Mouse (Mus musculus) hindbrain, embryonic 14.5 days (tissue): ENCODE measurements at regions not wholly inside any gene's neighbourhood (a gene's known extent, or its start where the extent isn't known, plus 50 kb on each side); places are given as distances from the start of the nearest gene placed in this dataset.
A peak's percentile ranks its signal among the peaks of the same experiment; 100 is the strongest.

Source experiments
- ATAC-seq: fragments of 200-750 bp; cut with Nextera tagmentation; 2 replicates; pipeline ENCODE4 v1.8.0; 2017; ENCODE audit warnings: moderate number of reproducible peaks, mild to moderate bottlenecking, moderate TSS enrichment, moderate library complexity; ENCODE audit not compliant: low FRiP score
- DNase-seq: peaks from one replicate; pipeline ENCODE4 v3.0.0-alpha.2; 2015; ENCODE audit warnings: low spot score
- H3K27ac ChIP-seq: fragments of 300-500 bp; sonication (generic); 2 replicates; pipeline ENCODE4 v1.5.1; 2014; ENCODE audit warnings: mild to moderate bottlenecking, moderate library complexity
- H3K27me3 ChIP-seq: fragments of 300-500 bp; sonication (generic); 2 replicates; pipeline ENCODE4 v1.6.1; 2014; ENCODE audit warnings: mild to moderate bottlenecking, low read length, mixed read lengths; ENCODE audit not compliant: control insufficient read depth, insufficient read depth
- H3K36me3 ChIP-seq: fragments of 300-500 bp; sonication (generic); replicated peaks from 2 replicates; pipeline ENCODE4 v1.6.1; 2014; ENCODE audit not compliant: control insufficient read depth, insufficient read depth
- H3K4me1 ChIP-seq: fragments of 300-500 bp; sonication (generic); replicated peaks from 2 replicates; pipeline ENCODE4 v1.6.1; 2014; ENCODE audit warnings: antibody characterized with exemption, low read length, mixed read lengths; ENCODE audit not compliant: control insufficient read depth, insufficient read depth
- H3K4me2 ChIP-seq: fragments of 300-500 bp; sonication (generic); replicated peaks from 2 replicates; pipeline ENCODE4 v1.6.1; 2014; ENCODE audit warnings: mild to moderate bottlenecking, moderate library complexity
- H3K4me3 ChIP-seq: fragments of 300-500 bp; sonication (generic); replicated peaks from 2 replicates; pipeline ENCODE4 v1.5.1; 2014; ENCODE audit warnings: mild to moderate bottlenecking, low read length
- H3K9ac ChIP-seq: fragments of 300-500 bp; sonication (generic); 2 replicates; pipeline ENCODE4 v1.6.1; 2014
- H3K9me3 ChIP-seq: fragments of 300-500 bp; sonication (generic); 2 replicates; pipeline ENCODE4 v1.6.1; 2016; ENCODE audit warnings: low read length; ENCODE audit not compliant: control insufficient read depth
- WGBS: fragments of 180-500 bp; shearing (Covaris S2); extraction: QIAGEN DNeasy Blood & Tissue Kit; methylation state at CpG from one replicate; pipeline ENCODE4 v1.1.7; 2014; 5-methylcytosine and 5-hydroxymethylcytosine counted together

DNA sequence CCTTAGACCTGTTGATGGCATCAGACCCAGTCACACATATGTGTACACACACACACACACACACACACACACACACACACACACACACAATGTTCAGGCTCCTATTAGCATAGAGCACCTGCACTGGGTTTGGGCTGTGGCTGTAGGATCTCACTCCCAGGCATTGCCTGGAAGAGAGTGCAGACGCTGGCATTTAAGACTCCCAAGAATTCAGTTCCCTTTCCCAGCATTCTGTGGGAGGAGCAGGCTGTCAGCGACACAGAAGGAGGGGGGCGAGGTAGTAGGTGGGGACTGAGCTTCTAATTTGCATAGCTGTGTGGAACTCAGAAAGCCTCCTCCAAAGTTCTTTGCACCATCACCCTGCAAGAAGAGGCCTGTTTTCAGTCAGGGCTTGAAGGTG is 374.2 kb upstream of the Fam49b start:
- ATAC-seq = no peak

DNA sequence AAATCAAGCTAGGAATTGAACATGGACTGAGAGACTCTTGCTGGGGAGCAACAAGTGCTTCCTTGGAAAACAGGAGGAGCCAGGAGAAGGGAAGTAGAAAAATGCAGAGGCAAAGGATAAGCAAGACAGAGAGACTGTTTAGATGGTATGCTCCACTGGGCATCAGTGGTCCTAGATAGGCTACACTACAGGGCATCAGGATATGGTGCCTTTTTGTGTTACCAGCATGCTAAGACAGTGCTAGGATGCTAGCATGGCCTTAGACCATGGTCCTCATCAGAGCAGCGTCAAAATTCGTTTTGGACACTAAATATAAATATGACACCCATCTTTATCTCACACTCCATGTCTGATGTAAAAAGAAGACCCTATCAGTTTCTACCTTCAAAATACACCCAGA is 374.6 kb upstream of the Fam49b start:
- WGBS = 94% methylated on average over 2 of the region's 2 CpGs
- no peaks in the 10 kb centered on the region for H3K9me3 ChIP-seq
- ATAC-seq (no peak), DNase-seq (no peak)
- no peak overlapping the region for H3K4me3 ChIP-seq
- H3K36me3 ChIP-seq = no peaks in the 10 kb centered on the region
- H3K4me2 ChIP-seq = no peak overlapping the region
- no peak overlapping the region for H3K27ac ChIP-seq
- H3K27me3 ChIP-seq = no peaks in the 10 kb centered on the region
- H3K9ac ChIP-seq = no peak overlapping the region
- no peaks in the 10 kb centered on the region for H3K4me1 ChIP-seq

More for the DNA sequence above, 374.2 kb upstream of the Fam49b start:
- Histone ChIP-seq H3K9ac (no peak overlapping the region), H3K4me2 (no peak overlapping the region), H3K4me3 (no peak overlapping the region), H3K9me3 (no peaks in the 10 kb centered on the region), H3K27me3 (no peaks in the 10 kb centered on the region), H3K4me1 (no peaks in the 10 kb centered on the region), H3K27ac (no peak overlapping the region), H3K36me3 (no peaks in the 10 kb centered on the region)
- WGBS = 2% methylated on average over 2 of the region's 3 CpGs
- DNase-seq = no peak

DNA sequence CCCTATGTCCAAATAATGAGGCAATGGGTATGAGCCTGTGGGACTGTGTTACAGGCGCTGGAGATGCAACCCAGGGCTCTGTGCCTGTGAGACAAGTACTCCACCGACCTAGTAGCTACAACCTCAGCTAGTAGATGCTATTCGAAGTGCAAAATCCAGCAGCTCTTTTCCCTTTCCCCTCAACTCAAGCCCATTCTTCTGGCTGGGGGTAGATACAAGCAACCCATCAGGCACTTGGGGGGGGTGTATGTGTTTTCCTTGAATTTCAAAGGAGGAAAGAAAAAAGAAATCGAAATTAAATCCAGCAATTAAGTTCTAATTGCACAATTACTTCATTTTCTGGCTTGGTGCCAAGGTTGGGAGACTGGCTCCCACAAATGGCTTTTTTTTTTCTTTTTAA is 372.4 kb upstream of the Gm21798 start:
- ATAC-seq = no peak
- WGBS = 68% methylated on average over 4 of the region's 4 CpGs
- H3K4me3 ChIP-seq = no peak overlapping the region
- no peak for DNase-seq
- no peaks in the 10 kb centered on the region for H3K9me3 ChIP-seq
- no peak overlapping the region for H3K9ac ChIP-seq
- H3K4me2 ChIP-seq = no peak overlapping the region
- H3K27me3 ChIP-seq = no peaks in the 10 kb centered on the region
- H3K36me3 ChIP-seq = no peaks in the 10 kb centered on the region
- H3K27ac ChIP-seq = no peak overlapping the region
- no peaks in the 10 kb centered on the region for H3K4me1 ChIP-seq

DNA sequence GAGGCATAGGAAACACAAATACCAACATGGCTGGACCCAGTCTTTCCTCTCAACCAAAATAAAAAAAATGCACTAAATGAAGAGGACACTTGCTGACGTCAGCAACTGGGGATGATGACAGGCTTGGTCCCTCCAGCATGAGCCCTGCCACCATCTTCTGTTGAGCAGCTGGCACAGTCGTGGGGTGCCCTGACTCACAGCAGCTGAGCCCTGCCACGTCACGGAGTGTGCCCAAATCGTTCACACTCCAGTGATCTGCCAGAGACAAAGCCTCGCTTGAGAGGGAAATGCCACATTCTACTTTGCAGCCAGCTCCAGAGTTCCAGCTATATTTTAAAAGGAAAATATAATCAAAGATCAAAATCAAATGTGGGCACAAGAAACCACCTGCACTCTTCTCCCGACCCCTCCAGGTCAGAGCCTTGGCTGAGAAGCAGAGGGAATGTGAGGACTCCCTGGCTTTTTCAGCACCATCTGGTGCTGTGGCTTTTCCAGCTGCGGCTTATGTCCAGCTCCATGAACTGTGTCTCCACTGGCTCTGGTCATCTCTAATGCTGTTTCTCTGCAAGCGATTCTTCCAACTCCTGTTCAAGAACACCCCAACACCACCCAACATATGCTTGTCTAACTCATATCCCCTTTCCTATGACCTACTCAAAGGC is 371.0 kb upstream of the Gm21798 start:
- ATAC-seq = peak; percentile 86
- H3K4me3 ChIP-seq = no peak overlapping the region
- H3K9ac ChIP-seq = no peak overlapping the region
- no peak overlapping the region for H3K4me2 ChIP-seq
- 54% methylated on average over 9 of the region's 9 CpGs for WGBS
- no peaks in the 10 kb centered on the region for H3K9me3 ChIP-seq
- peak; percentile 45 for DNase-seq
- H3K36me3 ChIP-seq = no peaks in the 10 kb centered on the region
- H3K4me1 ChIP-seq = no peaks in the 10 kb centered on the region
- H3K27me3 ChIP-seq = no peaks in the 10 kb centered on the region
- H3K27ac ChIP-seq = no peak overlapping the region

DNA sequence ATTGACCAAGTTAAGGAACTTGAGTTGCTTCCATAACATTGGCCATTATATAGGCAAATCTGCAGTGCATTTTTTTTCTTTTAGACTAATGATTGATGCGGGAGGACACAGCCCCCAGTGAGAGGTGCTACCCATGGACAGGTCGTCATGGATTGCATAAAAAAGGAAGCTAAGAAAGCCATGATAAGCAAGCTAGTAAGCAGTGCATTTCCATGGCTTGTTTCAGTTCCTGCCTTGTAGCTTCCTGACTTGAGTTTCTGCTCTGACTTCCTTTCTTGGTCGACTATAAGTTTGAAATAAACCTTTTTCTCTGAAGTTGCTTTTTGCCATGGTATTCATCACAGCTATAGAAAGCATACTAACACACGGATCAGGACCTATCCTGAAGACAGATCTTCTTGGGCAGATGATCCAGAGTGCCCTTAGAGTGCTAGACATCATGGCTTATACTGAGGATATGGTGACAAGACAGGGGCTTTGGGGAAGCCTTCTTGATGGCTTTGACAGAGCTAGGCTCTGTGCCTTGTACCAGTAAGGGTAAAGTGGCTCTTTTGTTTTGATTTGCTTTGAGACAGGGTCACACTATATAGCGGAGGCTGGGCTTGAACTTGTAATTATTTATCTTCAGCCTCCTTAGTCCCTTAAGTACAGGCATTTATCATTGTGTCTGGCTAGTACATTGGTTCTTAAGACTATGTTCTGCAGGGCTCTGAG is 370.1 kb upstream of the Gm21798 start:
- Histone ChIP-seq H3K9ac (no peak overlapping the region), H3K4me1 (no peaks in the 10 kb centered on the region), H3K36me3 (no peaks in the 10 kb centered on the region), H3K4me2 (no peak overlapping the region), H3K4me3 (no peak overlapping the region), H3K27ac (no peak overlapping the region), H3K27me3 (no peaks in the 10 kb centered on the region), H3K9me3 (no peaks in the 10 kb centered on the region)
- 68% methylated on average over 5 of the region's 5 CpGs for WGBS
- ATAC-seq (no peak), DNase-seq (no peak)

DNA sequence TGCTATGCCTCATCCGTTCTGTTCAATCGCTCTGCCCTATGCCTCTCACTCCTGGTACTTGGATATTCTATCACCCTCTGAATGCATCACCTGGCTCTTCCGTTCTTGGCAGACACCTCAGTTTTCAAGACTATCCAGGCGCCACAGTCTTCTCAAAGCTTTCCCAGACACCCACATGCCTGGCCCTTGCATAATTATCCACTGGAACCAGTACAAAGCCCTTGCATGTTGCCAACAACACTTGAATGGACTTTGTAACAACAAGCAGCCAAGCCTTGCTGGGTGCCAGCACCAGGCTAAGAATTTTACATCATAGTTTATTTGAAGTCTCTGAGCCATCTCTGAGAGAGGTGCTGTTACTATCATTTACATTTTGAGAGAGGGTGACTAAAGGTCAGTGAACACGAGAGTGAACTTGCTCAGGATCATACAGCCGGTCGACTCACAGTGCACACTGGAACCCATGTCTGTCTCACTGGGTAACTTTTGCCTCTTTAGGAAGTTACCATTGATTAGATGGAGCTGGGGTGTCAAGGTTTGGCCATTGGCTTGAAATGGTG is 368.8 kb upstream of the Gm21798 start:
- WGBS = 88% methylated on average over 7 of the region's 7 CpGs
- DNase-seq (no peak), ATAC-seq (no peak)
- Histone ChIP-seq H3K27ac (no peak overlapping the region), H3K4me1 (no peaks in the 10 kb centered on the region), H3K27me3 (no peaks in the 10 kb centered on the region), H3K36me3 (no peaks in the 10 kb centered on the region), H3K4me2 (no peak overlapping the region), H3K4me3 (no peak overlapping the region), H3K9ac (no peak overlapping the region), H3K9me3 (no peaks in the 10 kb centered on the region)

DNA sequence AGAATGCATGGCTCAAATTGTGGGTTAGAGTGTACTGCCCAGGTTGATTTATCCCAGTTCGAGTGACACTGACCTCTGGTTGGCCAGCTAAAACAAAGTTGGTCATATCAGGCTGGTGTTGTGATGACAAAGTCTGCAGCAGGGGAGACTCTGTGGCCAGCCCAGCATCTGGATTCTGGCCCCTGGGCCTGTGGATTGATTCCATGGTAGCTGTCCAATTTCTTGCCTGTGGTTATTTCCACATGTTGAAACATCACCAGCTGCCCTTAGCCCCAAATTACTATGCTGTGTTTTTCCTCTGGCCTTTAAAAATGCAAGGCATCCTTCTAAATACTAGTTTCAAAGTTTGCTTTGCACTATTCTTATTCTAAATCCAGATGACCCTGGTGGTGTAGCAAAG is 346.8 kb upstream of the Gm21798 start:
- H3K27me3 ChIP-seq = no peaks in the 10 kb centered on the region
- no peak overlapping the region for H3K9ac ChIP-seq
- no peaks in the 10 kb centered on the region for H3K36me3 ChIP-seq
- DNase-seq (no peak), ATAC-seq (no peak)
- H3K4me2 ChIP-seq = no peak overlapping the region
- H3K4me3 ChIP-seq = no peak overlapping the region
- 91% methylated on average over 1 of the region's 1 CpGs for WGBS
- H3K27ac ChIP-seq = no peak overlapping the region
- H3K9me3 ChIP-seq = no peaks in the 10 kb centered on the region
- H3K4me1 ChIP-seq = no peaks in the 10 kb centered on the region

DNA sequence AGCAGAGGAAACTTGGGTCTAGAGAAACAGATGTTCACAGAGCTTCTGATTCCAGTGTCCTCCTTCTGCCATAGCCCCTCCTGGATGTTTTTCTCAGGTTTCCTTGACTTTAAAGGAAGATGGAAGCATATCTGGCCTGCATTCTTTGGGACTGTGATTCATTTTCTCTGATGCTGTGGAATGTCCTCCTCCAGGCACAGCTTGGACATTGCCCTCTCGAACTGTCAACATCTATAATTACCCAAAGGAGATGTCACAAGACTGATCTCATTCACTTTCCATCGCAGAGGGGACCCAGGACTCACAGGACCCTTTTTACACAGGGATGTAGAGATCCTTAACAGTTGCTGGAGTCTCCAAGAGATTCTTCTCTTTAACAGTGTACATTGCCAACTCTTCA is 345.9 kb upstream of the Gm21798 start:
- WGBS = 77% methylated on average over 2 of the region's 2 CpGs
- no peaks in the 10 kb centered on the region for H3K4me1 ChIP-seq
- ATAC-seq = no peak

DNA sequence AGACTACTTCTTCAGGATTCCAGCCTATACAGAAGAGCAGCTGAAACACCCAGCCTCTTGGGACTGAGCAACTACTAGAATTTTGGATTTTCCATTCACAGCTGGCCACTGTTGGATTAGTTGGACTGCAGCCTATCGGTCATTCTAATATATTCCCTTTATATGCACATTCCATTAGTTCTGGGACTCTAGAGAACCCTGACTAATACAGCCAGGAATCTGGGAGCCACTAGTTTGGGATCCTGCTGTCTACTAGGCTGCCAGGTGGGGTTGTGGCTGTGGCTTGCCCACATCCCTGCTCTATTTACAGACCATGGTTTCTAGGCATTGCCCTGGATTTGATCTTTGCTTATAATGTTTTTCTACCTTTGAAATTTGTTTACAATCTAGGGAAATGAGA is 343.3 kb upstream of the Gm21798 start:
- ATAC-seq = no peak
- Histone ChIP-seq H3K27me3 (no peaks in the 10 kb centered on the region), H3K27ac (no peak overlapping the region), H3K4me2 (no peak overlapping the region), H3K36me3 (no peaks in the 10 kb centered on the region), H3K4me3 (no peak overlapping the region), H3K4me1 (no peaks in the 10 kb centered on the region), H3K9me3 (no peaks in the 10 kb centered on the region), H3K9ac (no peak overlapping the region)
- no peak for DNase-seq
- WGBS = 91% methylated on average over 1 of the region's 1 CpGs

More for the DNA sequence above, 345.9 kb upstream of the Gm21798 start:
- no peak overlapping the region for H3K4me3 ChIP-seq
- H3K27me3 ChIP-seq = no peaks in the 10 kb centered on the region
- no peaks in the 10 kb centered on the region for H3K9me3 ChIP-seq
- H3K9ac ChIP-seq = no peak overlapping the region
- H3K27ac ChIP-seq = no peak overlapping the region
- no peaks in the 10 kb centered on the region for H3K36me3 ChIP-seq
- H3K4me2 ChIP-seq = no peak overlapping the region
- DNase-seq = no peak
